Mouse (Mus musculus) gastrocnemius, adult 8-10 months (tissue): ENCODE results near the gene Piezo1. TPM values are rescaled to one million over a fixed set of nuclear protein-coding genes. Genes with fewer than 3 reads are reported as not detected.

Source experiments
- DNase-seq, 2 experiments: peaks; one replicate each; pipeline ENCODE4 v3.0.0; 2022; ENCODE audit warnings: low spot score in 2 of 2
- total RNA-seq, 4 experiments: library from RNA; stranded (reverse); gene quantifications; 2 replicates each; pipeline ENCODE4 v1.2.4; 2022

Piezo1 gene
- total RNA-seq, 4 experiments from 2014 or later: 11.7 to 14.4 (median 13.9) TPM

DNA sequence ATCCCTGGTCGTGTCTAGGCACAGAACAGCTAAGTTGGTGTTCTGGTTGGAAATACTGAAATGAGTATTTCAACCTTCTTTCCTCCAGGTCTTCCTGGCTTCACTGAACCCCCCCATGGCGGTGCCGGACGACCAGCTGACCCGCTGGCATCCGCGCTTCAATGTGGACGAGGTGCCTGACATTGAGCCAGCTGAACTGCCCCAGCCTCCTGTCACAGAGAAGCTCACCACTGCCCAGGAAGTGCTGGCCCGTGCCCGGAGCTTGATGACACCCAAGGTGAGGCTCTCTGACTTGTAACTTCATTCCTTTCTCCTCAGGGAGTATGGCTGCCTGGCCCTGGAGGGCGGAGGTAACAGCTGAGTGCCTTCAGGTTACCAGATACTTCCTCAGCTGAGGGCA, 20.0 kb upstream of the Piezo1 start:
- no peak for DNase-seq

DNA sequence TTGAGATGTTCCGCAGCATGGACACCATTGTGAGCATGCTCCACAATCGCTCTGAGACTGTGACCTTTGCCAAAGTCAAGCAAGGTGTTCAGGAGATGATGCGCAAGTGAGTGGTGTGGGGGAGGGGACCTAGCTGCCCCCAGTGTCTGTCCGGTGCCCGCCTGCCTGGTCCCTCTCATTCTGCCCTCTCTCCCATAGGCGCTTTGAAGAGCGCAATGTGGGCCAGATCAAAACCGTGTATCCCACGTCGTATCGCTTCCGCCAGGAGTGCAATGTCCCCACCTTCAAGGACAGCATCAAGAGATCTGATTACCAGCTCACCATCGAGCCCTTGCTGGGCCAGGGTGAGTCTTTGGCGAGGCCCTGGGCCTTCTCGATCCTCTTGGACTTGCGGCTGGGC, 18.9 kb upstream of the Piezo1 start:
- no peak for DNase-seq

DNA sequence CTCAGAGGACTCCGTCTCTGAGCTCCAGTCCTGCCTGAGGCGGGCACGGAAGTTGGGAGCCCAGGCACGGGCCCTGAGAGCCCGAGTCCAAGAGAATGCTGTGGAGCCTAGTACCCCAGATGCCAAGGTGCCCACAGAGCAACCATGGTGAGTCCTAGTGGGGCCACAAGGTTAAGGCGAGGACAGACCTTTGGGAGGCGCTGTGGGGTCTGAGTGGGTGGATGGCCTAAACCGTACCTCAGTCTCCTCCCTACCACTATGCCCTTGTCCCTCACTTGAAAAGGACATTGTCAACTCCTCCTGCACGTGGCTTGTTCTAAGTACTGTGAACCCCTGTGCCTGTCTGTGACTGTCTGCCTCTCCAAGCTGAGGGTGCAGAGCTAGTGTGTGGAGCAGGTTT, 18.2 kb upstream of the Piezo1 start:
- no peak for DNase-seq

DNA sequence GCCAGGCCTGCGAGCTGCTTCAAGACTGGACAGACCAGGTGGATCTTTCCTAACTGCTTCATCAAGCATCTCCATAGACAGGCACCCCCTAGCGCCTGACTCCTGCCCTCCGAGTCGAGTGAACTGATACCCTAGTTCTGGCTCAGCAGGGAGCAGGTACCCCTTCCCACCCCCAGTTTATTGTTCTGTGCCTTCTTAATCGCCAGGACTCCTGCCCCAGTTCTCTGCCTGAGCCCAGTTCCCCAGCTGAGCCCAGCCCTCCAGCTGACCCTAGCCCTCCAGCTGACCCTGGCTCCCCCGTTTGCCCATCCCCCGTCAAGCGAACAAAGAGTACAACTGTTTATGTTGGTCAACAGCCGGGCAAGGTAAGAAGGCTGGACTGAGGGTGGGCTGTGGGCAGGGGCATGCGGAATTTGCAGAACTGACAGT, 17.8 kb upstream of the Piezo1 start:
- no peak for DNase-seq

DNA sequence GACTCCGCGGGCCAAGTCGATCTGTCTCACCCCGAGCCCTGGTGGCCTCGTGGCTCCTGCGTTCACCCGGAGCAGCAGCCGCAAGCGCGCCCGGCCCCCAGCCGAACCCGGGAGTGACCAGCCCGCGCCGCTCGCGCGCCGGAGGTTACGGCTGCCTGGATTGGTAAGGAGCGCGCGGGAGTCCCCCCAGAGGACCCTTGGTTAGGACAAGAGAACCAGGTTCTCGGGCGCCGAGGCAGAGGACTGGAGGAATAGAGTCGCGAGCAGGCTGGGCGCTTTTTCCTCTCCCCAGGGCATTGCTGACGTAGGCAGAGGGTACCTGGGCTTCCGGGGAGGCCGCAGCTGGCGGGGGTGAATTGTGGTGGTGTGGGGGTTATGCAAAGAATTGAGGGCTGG, 17.0 kb upstream of the Piezo1 start:
- no peak for DNase-seq

DNA sequence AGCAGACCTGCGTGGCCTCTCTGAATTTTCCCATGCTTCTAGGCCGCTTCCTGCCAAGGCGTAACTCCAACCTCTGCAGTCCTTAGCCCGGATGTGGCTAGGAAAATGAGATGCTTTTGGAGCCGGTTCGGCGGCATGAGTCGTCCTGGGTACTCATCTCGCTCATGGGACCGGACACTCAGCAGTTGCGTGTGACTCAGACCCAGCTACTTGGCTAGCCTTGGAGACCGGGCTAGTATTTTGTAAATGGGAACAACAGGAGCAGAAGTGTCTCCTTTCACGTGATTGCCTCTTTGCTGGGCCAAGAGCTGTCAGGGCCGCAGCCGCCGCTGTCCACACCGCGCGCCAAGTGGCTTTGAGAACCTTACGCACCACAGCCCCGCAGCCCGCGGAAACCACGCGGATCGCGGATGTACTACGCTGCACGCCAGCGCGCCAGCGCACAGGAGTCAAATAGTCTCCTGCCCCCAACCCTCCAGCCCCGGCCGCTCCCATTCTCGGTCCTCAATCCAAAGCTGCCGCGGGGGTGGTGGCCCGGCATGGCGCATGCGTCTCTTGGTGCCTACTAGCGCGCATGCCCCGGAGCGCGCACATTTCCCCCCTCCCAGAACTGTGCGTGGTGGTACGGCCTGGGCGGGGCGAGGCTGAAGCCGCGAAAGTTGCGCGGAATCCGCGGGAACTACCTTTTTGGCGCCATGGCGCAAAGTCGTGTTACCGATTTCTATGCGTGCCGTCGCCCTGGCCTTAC, 16.4 kb upstream of the Piezo1 start, which contains the start of gene Cdt1:
TSS of gene Cdt1 (plus strand) at position 655 of the 748 bp plus-strand sequence.
- peak; percentile 89 to 93 for DNase-seq

DNA sequence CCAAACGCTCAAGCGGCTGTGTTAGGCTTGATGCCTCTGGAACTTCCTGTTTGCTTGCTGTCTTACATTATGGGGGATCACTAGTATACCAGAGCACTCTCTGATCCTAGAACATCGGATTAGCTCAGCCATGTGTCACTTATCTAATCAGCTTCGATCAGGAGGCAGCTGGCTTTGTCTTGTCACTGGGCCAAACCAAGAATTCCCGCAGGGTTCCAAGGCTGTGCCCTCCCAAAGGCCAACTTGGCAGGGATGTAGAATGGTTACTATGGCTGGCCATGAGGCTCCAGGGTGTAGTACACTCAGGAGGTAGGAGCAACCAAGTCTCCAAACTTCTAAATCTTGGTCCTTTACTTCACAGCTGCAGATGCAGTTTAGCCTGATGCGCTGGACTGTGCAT, 15.6 kb upstream of the Piezo1 start:
- no peak for DNase-seq

DNA sequence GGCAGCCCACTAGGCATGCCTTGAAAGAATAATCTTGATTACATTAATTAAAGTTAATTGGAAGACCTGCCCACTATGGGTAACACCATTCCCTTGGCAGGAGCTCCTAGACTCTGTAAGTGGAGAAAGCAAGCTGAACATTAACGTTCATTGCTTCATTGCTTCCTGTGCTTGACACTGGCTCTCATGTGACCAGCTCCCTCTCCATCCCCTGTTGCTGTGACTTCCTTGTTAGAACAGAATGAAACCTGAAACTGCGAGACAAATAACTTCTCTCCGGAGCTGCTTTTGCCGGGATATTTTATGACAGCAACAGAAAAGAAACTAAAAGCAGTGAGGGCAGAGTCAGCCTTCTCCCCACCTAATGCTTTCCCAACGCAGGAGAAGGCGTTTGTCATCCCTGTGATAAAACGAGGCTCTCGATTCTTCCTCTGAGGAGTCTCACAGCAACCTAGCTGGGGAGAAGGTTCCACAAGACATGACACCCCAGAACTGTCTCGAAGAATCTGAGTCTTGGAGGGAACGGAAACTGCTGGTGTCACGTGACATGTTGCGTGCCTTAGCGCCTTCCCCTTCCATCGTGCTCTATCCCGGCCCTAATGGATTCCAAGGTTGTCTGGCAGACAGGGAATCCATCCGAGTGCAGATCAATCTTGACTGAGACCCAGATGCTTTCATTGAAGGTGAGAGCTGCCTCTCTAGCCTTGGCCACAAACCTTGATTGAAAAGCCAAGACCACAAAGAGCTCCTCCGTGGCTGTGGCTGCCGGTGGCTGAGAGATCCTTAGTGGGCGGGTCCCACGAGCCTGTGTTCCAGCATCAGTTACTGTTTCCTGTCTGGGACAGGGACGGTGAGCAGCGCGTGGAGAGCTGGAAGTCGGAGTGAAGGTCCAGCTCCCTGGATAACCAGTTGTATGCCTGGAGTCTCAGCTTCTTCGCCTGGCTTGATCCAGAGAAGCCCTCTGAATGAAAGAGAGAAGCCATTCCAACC, 13.5 kb upstream of the Piezo1 start:
- DNase-seq: no peak

DNA sequence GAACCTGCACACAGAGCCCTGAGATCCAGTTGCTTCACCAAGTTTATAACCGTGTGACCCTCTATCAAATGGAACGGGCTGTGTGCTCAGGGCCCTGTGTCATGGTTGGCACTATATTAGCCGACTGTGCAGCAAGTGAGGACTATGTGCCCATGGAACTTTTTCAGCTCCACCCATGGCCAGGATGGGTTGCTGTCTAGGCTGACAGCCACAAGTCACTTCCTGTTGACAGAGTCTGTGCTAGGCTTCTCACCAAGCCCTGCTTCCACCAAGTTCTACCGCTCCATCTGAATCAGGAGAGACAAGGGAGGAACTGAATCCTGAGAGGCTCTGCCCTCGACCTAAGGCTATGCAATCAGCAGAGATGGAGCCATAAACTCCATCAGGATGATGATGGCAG, 10.1 kb upstream of the Piezo1 start:
- no peak for DNase-seq

DNA sequence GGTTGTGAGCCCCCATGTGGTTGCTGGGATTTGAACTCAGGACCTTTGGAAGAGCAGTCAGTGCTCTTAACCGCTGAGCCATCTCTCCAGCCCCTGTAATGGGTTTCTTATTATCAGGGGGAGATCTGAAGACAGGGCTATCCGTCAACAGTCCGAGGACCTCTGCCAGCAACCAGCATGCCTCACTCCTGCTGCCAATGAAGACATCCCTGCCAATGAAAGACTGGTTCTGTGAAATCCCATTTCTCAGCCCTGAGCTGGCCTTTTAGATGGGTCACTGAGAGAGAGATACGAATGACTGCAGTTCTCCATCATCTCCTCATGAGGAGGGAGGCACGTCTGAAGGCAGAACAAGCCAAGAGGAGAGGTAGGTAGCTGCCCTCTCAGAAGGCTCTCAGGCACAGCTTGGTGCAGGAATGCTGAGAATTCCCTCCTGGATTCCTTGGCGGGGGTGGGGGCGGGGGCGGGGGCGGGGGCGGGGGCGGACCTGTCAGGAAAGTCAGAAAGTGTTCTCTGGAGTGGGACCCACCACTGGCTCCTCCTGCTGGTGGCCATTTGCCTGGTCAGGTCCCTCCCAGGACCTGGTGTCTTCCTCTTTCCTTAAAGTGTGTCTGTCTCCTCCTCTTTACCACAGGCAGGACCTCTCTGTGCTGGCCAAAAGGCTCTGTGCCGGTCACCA, 7.7 kb upstream of the Piezo1 start:
- DNase-seq: no peak

DNA sequence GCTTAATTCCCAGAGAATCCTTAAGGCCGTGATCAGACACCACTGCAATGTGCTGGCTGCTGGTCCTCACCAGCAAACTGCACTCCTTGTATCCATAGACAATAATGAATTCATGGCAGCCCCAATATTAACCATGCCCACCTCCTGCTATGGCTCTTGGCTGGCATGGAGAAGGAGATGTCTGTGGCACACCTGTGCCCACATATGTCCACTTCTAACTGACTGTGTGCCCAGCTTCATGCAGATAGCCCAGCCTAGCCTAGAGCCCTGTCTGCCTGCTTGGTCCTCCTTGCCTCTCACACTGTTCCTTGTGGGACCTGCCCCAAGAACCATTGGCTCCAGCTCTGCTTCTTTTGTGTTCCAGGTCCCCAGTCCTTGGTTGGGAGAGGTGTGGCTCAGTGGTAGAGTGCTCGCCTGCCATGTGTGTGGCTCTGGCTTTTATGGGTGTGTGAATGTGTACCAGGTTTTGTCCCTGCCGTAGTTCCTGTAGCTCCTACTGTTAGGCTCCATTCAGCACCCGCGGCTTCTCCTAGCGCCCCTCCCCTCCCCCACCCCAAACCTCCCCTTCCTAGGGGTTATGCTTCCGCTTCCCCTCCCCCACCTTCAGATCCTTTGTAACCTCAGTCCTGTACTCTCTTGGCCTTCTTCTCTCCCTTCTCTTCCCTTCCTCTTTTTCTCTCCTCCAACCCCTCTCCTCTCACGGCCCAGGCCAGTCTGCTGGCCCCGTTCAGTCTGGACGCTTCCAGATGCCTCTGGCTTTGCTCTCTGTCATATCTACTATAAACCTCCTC, 6.3 kb upstream of the Piezo1 start:
- DNase-seq: no peak

DNA sequence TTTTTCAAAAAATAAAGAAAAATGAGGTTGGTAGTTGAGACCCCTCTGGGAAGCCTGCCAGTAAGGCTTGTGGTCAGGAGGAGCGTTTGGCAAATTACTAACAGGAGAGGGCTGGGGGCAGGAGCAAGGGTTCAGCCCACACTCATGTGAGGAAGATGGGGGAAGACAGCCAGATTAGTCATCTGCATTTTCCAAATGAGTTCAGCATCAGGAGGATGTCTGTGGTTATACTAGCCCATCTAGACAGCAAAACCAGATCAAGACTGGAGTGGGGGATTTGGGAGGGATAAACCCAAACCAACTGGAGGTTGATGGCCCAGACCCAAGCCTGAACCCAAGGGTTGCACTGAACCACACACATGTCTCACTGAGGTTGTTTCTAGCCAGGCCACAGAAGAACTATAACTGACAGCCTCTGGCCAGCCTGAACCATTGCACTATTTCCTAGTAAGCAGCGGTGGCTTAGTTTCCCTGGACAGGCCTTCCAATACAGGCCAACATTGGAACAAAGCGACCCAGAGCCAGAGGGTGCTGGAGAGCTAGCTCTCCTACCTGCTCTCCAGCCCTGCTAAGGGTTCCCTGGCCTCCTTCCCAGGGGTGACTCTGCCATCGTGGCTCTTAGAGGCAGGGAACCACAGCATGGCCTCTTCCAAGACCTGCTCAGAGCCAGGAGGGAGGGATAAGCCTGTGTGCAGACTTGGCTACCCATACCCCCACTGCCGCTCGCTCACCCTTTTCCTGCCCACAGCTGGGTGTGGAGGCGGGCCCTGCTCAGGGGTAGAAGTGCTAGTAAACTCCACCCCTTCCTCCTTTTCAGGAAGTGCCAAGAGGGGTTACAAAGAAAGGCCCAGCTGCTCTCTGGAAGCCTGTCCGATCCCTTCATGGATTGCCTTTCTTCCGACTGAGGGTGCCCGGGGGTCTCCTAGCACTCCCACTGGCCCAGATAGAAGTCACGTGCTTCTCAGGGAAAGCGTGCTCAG, 5.2 kb upstream of the Piezo1 start:
- DNase-seq: peak in 1 of 2 experiments; percentile 31

DNA sequence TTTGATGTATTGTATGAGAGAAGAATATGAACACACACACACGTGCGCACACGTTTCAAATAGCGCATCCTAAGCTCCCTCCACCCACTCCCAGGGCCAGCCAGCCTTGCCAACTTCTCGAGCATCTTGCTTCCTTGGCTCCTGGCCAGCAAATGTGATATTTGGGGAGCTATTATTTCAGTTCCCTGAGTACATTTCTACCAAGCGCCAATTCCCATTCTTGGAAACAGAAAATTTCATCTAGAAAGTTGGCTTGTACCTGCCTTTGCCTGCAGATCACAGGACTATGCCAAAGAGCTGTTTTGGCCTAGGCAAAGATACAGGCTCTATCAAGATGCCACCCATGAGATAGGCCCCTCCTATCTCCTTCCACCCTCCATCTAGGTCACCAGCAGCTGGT, 3.7 kb upstream of the Piezo1 start:
- no peak for DNase-seq

DNA sequence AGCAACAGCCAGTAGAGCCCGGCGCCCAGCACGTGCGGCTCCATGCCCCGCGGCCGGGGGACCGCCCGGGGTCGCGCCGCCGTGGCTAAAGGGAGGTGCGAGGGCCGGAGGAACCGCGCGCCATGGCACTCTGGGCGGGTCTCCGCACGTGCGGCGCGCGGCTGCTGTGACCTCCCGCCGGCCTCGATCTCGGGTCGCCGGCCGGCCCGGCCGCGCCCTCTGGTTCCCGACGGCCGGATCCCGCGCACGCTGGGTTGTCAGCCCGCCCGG, 199 bp downstream of the Piezo1 start:
- DNase-seq: no peak

DNA sequence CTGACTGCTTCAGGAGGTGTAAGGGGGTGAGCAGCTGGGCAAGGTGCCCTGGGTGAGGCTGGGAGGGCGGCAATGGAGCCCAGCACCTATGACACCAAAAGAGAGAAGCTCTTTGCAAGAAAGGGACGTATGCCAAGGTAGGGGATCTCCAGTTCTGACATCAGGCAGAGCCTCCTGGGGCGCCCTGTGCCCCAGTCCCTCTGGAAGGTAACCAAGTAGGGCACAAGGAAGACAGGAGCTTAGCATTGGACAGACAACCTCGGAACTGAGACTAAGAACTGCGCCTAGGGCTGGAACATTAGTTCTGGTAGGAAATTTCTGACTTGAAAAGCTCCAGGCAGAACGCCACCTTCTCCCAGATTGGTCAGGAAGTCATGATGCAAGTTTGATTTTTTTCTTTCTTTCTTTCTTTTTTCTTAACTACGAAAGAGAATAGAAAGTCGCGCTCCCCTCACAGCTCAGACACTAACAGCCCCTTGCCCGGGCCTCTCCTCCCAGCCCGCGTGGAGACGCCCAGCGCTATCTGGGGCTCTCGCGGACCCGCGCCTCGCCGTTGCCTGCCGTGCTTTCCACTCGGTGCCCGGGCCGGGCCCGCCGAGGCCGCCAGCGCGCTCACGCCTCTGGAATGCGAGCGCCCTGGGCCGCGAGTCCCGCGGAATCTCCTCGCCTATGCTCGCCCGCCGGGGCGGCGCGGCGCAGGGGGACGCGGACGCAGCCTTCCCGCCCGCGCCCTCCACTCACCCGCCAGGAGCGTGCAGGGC, 715 bp downstream of the Piezo1 start:
- peak in 1 of 2 experiments; percentile 35 for DNase-seq

DNA sequence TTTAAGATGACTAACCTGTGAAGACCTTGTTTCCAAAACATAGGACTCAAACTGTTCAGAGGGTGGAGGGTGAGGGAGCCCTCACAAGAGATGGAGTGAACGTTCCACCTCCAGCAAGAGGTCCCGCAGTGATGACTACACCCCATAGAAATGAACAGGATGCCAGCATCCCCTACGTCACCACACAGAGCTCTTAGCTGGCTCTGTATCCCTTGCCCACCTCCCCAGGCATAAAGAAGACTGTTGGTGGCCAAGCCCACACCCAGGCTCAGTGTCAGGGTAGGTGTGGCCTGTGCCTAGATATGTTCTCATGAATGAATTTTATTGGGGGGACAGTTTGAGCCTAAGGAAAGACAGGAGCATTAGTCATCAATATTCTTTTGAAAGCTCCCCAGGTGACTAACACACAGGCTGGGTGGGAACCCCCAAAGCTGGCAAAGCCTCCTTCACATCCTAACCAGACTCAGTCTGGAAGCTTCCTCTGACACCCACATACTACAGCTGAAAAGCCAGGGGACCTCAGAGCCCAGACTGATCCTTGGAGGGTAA, 2.2 kb downstream of the Piezo1 start:
- no peak for DNase-seq

DNA sequence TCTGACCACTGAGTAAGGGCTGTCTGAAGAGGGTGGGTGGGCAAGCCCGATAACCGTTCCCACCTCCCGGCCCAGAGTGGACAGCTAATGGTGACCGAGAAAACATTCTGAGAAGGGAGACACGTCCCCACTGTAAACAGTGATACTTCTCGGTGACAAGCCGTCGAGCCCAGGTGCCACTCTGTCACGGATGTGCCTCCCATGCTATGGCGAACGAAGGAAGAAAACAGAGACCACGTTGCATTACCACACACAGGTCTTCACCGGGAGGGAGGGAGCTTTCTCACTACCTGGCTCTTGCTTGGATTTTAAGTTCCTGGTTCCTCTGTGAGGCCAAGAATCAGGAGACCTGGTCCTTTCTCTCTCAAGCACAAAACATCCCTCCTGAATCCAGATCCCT, 2.8 kb downstream of the Piezo1 start:
- DNase-seq: no peak

DNA sequence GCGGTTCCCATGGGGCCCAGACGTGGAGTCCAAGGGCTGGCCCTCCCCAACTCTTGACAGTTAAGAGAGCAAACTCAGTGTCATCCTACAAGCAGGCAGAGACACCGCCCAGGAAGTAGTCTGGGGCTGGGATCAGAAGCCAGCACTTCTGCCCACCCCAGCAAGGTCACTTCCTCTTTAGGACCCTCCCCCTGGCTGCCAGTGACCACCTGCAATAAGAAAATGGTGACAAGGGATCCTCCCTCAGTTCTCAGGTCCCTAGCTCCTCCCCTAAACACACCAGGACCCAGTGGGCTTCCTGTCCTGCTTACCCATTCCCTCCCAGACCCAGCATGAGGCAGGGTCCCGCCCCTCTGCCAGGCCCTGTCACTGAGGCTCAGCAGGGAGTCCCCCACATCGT, 3.3 kb downstream of the Piezo1 start:
- no peak for DNase-seq
